Mouse (Mus musculus) small intestine, adult 2 months (tissue): ENCODE data around the gene Pcare.

ENCODE experiments used
- CTCF ChIP-seq: fragments of 200-500 bp; IDR thresholded peaks from 2 replicates; pipeline ENCODE4 v1.5.1; 2012; ENCODE audit warnings: low read depth, mild to moderate bottlenecking, control low read depth, inconsistent platforms, low read length, moderate library complexity, mixed read lengths; ENCODE audit not compliant: insufficient replicate concordance, insufficient read length; ENCODE audit errors: extremely low read depth
- POLR2A ChIP-seq: fragments of 200-500 bp; IDR thresholded peaks from 2 replicates; pipeline ENCODE4 v1.6.1; 2012; ENCODE audit warnings: low read depth, mild to moderate bottlenecking, control low read depth, inconsistent platforms, low read length, moderate library complexity

- TF ChIP-seq CTCF (no peak), POLR2A (no peak)
Observed at GRCm38 (mm10) chr17:71746114-71746513, 6.6 kb downstream of the Pcare start.
